27 mouse cellular contexts compared by ENCODE assay signal in genomic region chr6:106979755-106980154, GRCm38 (mm10).
"Had no signal": no experiment of that assay in that cellular context is flagged by ENCODE, and none has a peak within 500 bp of the region (broad histone marks: within the 10 kb centered on the region; RNA-seq: fewer than 3 reads in every experiment).

No protein-coding gene starts in this region.

- H3K9me3 ChIP-seq: embryonic facial prominence, embryonic 10.5 days; embryonic facial prominence, embryonic 12.5 days; embryonic facial prominence, embryonic 13.5 days; embryonic facial prominence, embryonic 15.5 days; forebrain, embryonic 10.5 days; forebrain, embryonic 12.5 days; forebrain, embryonic 13.5 days; forebrain, embryonic 15.5 days; heart, embryonic 10.5 days had no signal

- H3K36me3 ChIP-seq: embryonic facial prominence, embryonic 10.5 days; embryonic facial prominence, embryonic 12.5 days; embryonic facial prominence, embryonic 13.5 days; embryonic facial prominence, embryonic 15.5 days; forebrain, embryonic 10.5 days; forebrain, embryonic 12.5 days; forebrain, embryonic 15.5 days; heart, embryonic 10.5 days had no signal

- H3K27me3 ChIP-seq: embryonic facial prominence, embryonic 12.5 days; embryonic facial prominence, embryonic 13.5 days; embryonic facial prominence, embryonic 15.5 days; forebrain, embryonic 12.5 days; forebrain, embryonic 13.5 days; forebrain, embryonic 15.5 days had no signal

- DNase-seq: cerebellum, adult 9-10 months; cerebellum, adult 9-11 months; cerebellum, postnatal 10 days; cerebellum, postnatal 14 days; cerebellum, postnatal 25 days; cerebellum, postnatal 36 days; forebrain, postnatal 0 days; gastrocnemius, adult 2 months; gastrocnemius, postnatal 10 days; gastrocnemius, postnatal 14 days; gastrocnemius, postnatal 25 days; gastrocnemius, postnatal 36 days; heart, adult 11 months; heart, adult 18-20 months; heart, adult 2 months had no signal

- ATAC-seq: forebrain, embryonic 13.5 days; forebrain, embryonic 15.5 days; forebrain, embryonic 16.5 days; forebrain, postnatal 0 days had no signal

- H3K9ac ChIP-seq: embryonic facial prominence, embryonic 12.5 days; embryonic facial prominence, embryonic 13.5 days; embryonic facial prominence, embryonic 15.5 days; forebrain, embryonic 12.5 days; forebrain, embryonic 13.5 days; forebrain, embryonic 15.5 days; forebrain, postnatal 0 days had no signal

- H3K4me2 ChIP-seq: embryonic facial prominence, embryonic 12.5 days; embryonic facial prominence, embryonic 13.5 days; embryonic facial prominence, embryonic 15.5 days; forebrain, embryonic 12.5 days; forebrain, embryonic 13.5 days; forebrain, embryonic 15.5 days; heart, embryonic 11.5 days had no signal

- H3K27ac ChIP-seq: embryonic facial prominence, embryonic 10.5 days; embryonic facial prominence, embryonic 12.5 days; embryonic facial prominence, embryonic 13.5 days; embryonic facial prominence, embryonic 15.5 days; forebrain, embryonic 10.5 days; forebrain, embryonic 12.5 days; forebrain, embryonic 13.5 days; forebrain, embryonic 15.5 days; gastrocnemius, adult 2 months; heart, adult 2 months; heart, embryonic 10.5 days had no signal

- H3K4me1 ChIP-seq: embryonic facial prominence, embryonic 10.5 days; embryonic facial prominence, embryonic 12.5 days; embryonic facial prominence, embryonic 13.5 days; embryonic facial prominence, embryonic 15.5 days; forebrain, embryonic 10.5 days; forebrain, embryonic 13.5 days; heart, embryonic 10.5 days had no signal

- H3K4me3 ChIP-seq: embryonic facial prominence, embryonic 10.5 days; embryonic facial prominence, embryonic 12.5 days; embryonic facial prominence, embryonic 13.5 days; embryonic facial prominence, embryonic 15.5 days; erythroblast, embryonic 14.5 days; forebrain, embryonic 10.5 days; forebrain, embryonic 12.5 days; forebrain, embryonic 13.5 days; forebrain, embryonic 15.5 days; gastrocnemius, adult 2 months; heart, adult 2 months; heart, embryonic 10.5 days had no signal
